Mouse (Mus musculus) adrenal gland, adult 18-20 months (tissue): ENCODE measurements around the gene Olfr823. TPM values are rescaled to one million over a fixed set of nuclear protein-coding genes. Genes with fewer than 3 reads are reported as not detected.
"Not testable (repeated sequence)": the region's sequence is repeated elsewhere in the genome, so short reads cannot be mapped to it uniquely, and the experiment has no call there.

Experiments used
- DNase-seq, 2 experiments: peaks; one replicate each; pipeline ENCODE4 v3.0.0; 2021 to 2022; ENCODE audit warnings: low spot score in 2 of 2
- long read RNA-seq, 2 experiments: library from polyadenylated mRNA; stranded (forward); transcript quantifications; one replicate each; pipeline ENCODE4 v2.0.0; 2021
- total RNA-seq, 2 experiments: library from RNA; stranded (reverse); gene quantifications; 1 replicate in 1 of 2; 2 replicates in 1 of 2; pipeline ENCODE4 v1.2.3; 2021

Olfr823 gene
- not detected for total RNA-seq
- long read RNA-seq, experiment 1, result 0 reads
- long read RNA-seq, experiment 2, result 0 reads

GRCm38 (mm10) chr10:130115283-130115682, at the start of gene Olfr823:
Gene Olfr823, minus strand, starts transcription at chr10:130115383.
- not testable (repeated sequence) for DNase-seq

- DNase-seq, result no peak
Observed at GRCm38 (mm10) chr10:130144121-130144520, 28.9 kb upstream of the Olfr823 start.

- DNase-seq, result peak in 1 of 2 experiments; percentile 18
Observed at GRCm38 (mm10) chr10:130142481-130142880, 27.3 kb upstream of the Olfr823 start.

- DNase-seq, result no peak
Observed at GRCm38 (mm10) chr10:130134811-130135210, 19.6 kb upstream of the Olfr823 start.

GRCm38 (mm10) chr10:130129900-130130299, 14.7 kb upstream of the Olfr823 start, which contains the start of gene Olfr824:
Gene Olfr824, minus strand, starts transcription at chr10:130130000.
- not testable (repeated sequence) for DNase-seq

- DNase-seq, result not testable (repeated sequence)
Observed at GRCm38 (mm10) chr10:130116045-130116444, 862 bp upstream of the Olfr823 start.

- no peak for DNase-seq
Observed at GRCm38 (mm10) chr10:130096104-130096503, 19.1 kb downstream of the Olfr823 start.

GRCm38 (mm10) chr10:130092838-130093440, 22.2 kb downstream of the Olfr823 start:
- peak; percentile 37 to 51 for DNase-seq

- no peak for DNase-seq
Observed at GRCm38 (mm10) chr10:130070910-130071309, 44.3 kb downstream of the Olfr823 start, which contains the start of gene Olfr822. Gene Olfr822, plus strand, starts transcription at chr10:130071210.

Other genes starting within 250 kb of the Olfr823 start
- not detected for gene Olfr814, start 235.5 kb downstream of the Olfr823 start, total RNA-seq
- not detected for gene Olfr815, start 209.5 kb downstream of the Olfr823 start, total RNA-seq
- gene Olfr816, start 199.8 kb downstream of the Olfr823 start, total RNA-seq, result not detected
- gene Olfr818, start 166.3 kb downstream of the Olfr823 start, total RNA-seq, result not detected
- gene Olfr819, start 148.1 kb downstream of the Olfr823 start, total RNA-seq, result not detected
- gene Olfr247, start 139.2 kb downstream of the Olfr823 start, total RNA-seq, result not detected
- not detected for gene Gm10310, start 130.3 kb downstream of the Olfr823 start, total RNA-seq
- gene Olfr820, start 102.8 kb downstream of the Olfr823 start, total RNA-seq, result not detected
- gene Olfr821, start 85.0 kb downstream of the Olfr823 start, total RNA-seq, result not detected
- gene Olfr822, start 44.2 kb downstream of the Olfr823 start, total RNA-seq, result not detected
- gene Olfr824, start 14.6 kb upstream of the Olfr823 start, total RNA-seq, result not detected
- gene Olfr825, start 51.4 kb upstream of the Olfr823 start, total RNA-seq, result not detected
- not detected for gene Olfr826, start 68.8 kb upstream of the Olfr823 start, total RNA-seq
- gene Olfr827, start 99.0 kb upstream of the Olfr823 start, total RNA-seq, result not detected
- gene Neurod4, start 164.9 kb upstream of the Olfr823 start, total RNA-seq, result 1 to 10 TPM in 1 of 2 experiments, under 1 TPM in 1; 0.33 to 1.7 TPM
- under 1 TPM; 0.66 to 0.77 TPM for gene Tespa1, start 207.5 kb upstream of the Olfr823 start, total RNA-seq